In the genomic region with DNA sequence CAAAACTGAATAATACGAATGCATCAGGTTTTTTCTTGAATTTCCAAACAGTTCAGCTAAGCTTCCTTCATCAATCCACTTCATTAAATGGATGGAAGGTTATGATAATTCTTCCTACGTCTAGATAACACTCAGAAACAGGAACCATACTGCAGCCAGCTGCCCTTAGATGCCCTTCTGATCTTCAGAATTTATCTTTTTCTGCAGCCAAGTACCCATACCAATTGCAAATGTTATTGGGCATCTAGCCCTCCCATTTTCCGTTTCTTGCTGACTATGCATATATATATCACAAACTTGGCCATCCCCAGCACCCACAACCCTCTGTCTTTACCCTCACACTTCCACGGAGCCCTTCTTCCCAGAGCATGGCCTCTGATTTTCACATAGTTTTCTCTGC, we compare ENCODE assay signal across 1 mouse cellular context.
TF ChIP-seq lines count a peak whose summit lies in the region.

No protein-coding gene starts in this region.

TF ChIP-seq in MEL, 35 proteins besides CTCF, POLR2A, EP300 and RAD21:
- TF ChIP-seq ELF1 (IDR thresholded peaks at IDR 0.05; ENCODE audit: low read depth, low read length) (no peak), BHLHE40 (IDR thresholded peaks at IDR 0.05; ENCODE audit: borderline replicate concordance, low read depth, low read length) (peak; percentile 34; the same call in 1 of the 2 replicates), ETS1 (IDR thresholded peaks at IDR 0.05; ENCODE audit: low read depth, low read length) (peak; percentile 94), ZNF384 (IDR thresholded peaks at IDR 0.05; ENCODE audit: low read depth, low read length) (peak; percentile 48; the same call in 1 of the 2 replicates), USF1 (IDR thresholded peaks at IDR 0.05; ENCODE audit: low read depth, low read length) (no peak), GATA1 (IDR thresholded peaks at IDR 0.05; ENCODE audit: low read depth, low read length) (peak; percentile 87), TCF12 (IDR thresholded peaks at IDR 0.05; ENCODE audit: low read depth, low read length) (peak; percentile 88), RCOR1 (IDR thresholded peaks at IDR 0.05; ENCODE audit: low read depth, low read length) (peak; percentile 67), NRF1 (IDR thresholded peaks at IDR 0.05; ENCODE audit: insufficient read depth, low read depth, low read length, poor library complexity, severe bottlenecking) (no peak), MYC (IDR thresholded peaks at IDR 0.05; ENCODE audit: low read depth, low read length) (0 out of 2 replicates have a peak, but pooled peaks have one; percentile 15), TBP (IDR thresholded peaks at IDR 0.05; ENCODE audit: low read depth, low read length) (no peak), MAFK (IDR thresholded peaks at IDR 0.05; ENCODE audit: borderline replicate concordance, low read depth, low read length) (peak; percentile 98), TAL1 (IDR thresholded peaks at IDR 0.05; ENCODE audit: low read length) (peak; percentile 60), HCFC1 (IDR thresholded peaks at IDR 0.05; ENCODE audit: low read depth, low read length) (no peak)
